Mouse (Mus musculus) layer of hippocampus, postnatal 10 days (tissue): Measurements from ENCODE around the gene Pikfyve. TPM values are rescaled to one million over a fixed set of nuclear protein-coding genes. Genes with fewer than 3 reads are reported as not detected.
"Not testable (repeated sequence)": the region's sequence is repeated elsewhere in the genome, so short reads cannot be mapped to it uniquely, and the experiment has no call there.

Source experiments
- DNase-seq, 2 experiments: peaks; one replicate each; pipeline ENCODE4 v3.0.0; 2021; ENCODE audit warnings: low spot score in 2 of 2
- total RNA-seq, 2 experiments: library from RNA; stranded (reverse); gene quantifications; 2 replicates each; pipeline ENCODE4 v1.2.3; 2021

Pikfyve gene
- total RNA-seq, 2 experiments from 2014 or later = 37.3 to 37.9 TPM

DNA sequence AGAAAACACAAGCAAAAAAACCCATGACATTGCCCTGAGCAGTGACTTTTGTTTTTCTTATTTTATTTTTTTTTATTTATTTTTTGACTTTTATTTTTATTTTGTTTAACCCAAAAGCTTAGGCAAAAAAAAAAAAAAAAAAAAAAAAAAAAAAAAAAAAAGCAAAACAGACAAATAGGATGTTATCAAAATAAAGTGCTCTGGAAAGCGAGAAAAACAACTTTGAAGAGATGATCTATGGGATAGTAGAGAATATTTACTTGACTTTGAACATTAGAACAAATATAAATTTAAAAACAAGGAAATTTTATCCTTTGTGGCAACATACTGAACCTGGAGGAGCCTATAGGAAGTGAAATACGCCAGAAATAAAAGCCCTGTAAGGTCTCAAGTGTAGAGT lies 2.5 kb upstream of the Pikfyve start:
- no peak for DNase-seq

DNA sequence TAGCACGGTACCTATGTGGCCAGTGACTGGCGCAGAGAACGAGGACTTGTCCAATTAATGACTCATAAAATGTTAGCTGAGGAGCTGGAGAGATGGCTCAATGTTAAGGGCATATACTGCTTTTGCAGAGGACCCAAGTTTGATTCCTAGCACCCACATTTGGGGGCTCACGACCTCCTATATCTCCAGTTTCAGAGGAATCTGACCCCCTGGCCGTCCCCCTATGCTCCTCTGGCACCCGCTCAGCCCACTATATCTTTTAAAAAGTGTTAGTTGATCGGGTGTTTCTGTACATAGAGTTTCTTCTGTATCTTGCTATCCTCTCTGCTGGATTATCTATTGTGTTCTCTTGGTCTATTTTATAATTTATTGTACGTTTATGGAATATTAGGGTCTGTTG lies 1.5 kb upstream of the Pikfyve start:
- no peak for DNase-seq

DNA sequence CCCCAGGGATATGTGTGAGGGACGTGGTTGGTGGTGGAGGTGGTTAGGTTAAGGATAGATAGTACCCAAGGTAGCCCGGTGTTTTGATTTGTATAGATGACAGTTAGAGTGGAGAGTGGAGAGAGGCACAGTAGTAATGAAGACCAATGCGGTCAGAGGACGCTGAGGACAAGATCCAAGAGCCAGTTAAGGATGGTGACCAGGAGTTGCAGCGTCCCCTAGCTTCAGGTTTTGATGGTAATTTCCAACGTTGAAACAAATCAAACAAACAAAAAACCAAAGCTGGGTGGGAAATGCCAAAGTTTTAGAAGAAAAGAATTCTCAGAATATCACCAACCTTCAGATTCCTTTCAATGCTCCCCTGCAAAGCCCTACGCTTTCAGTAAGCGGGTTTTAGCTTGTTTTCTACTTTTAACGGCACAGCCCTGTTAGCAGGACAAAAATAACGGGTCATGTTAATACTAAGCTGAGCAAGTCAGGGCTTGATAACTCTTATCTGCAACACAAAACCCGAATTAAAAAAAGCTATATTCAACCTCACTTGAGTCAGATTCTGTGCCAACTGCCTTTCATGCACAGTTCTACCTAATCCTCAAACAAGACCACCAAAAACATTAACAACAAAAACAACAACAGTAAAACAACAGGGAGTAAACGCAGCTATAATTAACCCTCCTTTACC lies 818 bp upstream of the Pikfyve start:
- peak in 1 of 2 experiments; percentile 22 for DNase-seq

DNA sequence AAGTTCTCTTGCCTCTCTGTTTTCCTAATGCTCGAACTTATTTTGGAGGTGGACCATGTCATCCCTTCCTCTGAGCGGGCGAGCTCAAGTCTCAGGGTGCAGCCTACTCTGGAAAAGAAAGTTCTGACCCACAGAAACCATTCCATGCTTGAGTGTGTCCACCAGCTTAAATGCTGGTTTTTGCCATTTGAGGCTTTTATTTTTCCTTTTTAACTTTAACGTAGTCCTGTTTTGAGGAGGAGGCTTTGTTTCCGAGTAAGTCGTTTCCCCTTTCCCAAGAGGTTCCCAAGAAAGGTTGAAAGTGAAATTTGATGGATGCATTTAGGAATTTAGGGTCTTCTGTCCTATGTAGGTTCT lies 569 bp downstream of the Pikfyve start:
- no peak for DNase-seq

DNA sequence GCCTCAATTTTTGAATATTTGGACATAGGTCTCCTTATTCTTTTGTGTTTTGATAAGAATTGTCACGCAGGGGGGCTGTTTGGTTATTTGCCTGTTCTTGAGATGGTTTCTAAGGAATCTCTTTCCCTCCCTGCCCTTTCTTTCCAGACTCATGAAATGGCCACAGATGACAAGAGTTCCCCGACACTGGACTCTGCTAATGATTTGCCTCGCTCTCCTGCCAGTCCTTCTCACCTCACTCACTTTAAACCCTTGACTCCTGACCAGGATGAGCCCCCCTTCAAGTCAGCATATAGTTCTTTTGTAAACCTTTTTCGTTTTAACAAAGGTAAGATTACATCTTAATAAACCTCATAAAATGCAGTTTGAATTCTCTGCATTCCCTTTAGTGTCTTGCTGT lies 3.7 kb downstream of the Pikfyve start:
- DNase-seq = no peak

DNA sequence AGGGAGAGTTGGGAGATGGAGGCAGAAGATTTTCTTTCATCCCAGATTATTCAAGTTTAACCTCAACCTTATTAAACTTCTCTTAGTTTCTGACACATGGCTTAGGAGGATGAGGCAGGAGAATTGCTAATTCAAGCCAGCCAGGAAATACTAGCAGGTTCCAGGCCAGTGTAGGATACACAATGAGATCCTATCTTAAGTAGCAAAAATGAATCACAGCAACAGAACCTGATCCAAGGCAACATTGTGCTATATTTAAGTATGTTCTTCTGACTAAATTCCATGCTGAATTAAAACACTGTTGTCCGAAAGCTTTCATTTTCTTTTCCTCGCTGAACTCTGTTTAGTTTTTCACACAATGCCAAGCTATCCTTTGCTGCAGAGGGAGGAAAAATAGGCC lies 6.7 kb downstream of the Pikfyve start:
- DNase-seq = no peak

DNA sequence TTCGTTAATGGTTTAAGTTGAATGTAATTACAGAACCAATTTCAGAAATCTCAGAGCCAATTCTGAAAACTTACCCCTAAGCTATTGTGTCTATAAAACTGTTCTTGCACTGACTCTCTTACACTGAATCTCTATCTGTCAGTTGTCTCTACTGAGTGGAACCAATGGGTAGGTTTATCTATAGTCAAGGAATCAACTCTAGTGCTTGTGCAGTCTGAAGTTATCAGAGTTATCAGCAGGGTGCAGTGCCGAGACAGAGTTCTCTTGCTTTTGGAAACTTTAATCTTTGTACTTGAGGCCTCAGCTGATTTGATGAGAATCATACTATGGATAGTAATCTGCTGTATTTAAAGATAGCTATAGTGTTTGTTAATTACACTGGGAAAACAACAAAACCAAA lies 11.9 kb downstream of the Pikfyve start:
- DNase-seq = no peak

DNA sequence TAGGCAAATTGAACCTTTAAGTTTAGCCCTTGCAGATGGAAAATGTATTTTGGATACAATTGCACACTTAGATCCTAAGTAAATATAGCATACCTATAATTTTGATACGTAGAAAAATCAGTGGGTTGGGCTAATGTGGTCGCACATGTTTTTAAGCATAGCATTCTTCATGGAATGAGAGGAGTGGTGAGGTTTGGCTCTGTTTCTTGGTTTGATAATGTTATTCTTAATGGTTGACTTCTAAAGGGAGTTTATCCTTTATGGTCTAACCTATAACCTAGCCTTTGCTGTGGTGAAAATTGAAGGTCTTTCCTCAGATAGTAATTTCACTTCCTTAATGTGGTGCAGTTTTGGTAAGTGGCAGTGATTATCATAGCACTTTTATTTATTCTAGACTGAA lies 12.4 kb downstream of the Pikfyve start:
- no peak for DNase-seq

DNA sequence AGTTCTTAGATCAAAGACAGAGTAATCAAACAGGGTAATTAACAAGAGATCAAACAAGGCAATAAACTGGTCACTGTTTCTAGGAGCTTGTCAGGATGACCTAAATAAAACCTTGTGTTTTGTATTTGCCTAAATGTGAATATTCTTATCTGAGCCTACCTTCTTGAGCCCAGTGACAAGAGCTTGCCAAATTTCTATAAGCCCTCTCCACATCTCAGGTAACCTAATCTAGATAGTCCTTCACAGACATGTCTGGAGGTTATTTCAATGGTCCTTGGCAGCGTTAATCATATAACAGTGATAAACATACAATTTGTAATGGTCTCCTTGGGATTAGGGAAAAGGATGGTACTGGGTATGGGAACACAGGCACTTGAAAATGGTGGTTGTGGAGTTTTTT lies 17.8 kb downstream of the Pikfyve start:
- no peak for DNase-seq

DNA sequence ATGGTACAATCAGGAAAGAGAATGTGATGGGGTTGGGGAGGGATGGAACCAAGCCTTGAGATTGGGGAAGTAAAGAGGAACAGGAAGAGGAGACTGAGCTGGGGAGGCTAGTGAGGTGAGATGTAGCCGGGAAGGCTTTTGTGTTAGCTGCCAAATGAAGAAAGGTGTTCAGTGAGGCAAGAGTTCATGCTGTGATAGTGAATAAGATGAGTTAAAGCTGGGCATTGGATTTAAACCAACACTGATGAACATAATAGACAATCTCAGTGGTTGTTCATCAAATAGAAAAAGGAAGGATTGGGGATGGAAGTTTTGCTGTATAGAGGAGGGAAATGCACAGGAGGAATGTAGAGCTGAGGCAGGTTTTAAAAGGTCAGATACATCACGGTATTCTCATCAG lies 26.7 kb downstream of the Pikfyve start:
- no peak for DNase-seq

DNA sequence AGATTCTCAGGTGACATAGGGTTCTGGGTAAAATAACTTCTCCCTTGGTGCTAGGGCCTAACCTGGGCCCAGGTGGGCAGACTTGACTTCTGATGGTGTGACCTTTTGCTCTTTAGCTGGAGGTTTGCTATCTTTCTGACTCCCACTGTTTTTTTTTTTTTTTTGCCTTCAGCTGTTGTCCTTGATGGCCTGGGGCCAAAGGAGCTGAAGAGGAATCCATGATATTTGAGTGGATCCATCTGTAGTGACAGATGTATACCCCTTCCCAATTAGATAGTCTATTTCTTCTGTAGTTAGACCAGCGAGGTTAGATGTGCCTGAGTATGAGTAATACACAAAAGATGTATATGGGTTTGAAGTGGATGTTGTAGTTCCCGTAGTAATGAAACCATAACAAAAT lies 31.1 kb downstream of the Pikfyve start:
- DNase-seq = no peak

DNA sequence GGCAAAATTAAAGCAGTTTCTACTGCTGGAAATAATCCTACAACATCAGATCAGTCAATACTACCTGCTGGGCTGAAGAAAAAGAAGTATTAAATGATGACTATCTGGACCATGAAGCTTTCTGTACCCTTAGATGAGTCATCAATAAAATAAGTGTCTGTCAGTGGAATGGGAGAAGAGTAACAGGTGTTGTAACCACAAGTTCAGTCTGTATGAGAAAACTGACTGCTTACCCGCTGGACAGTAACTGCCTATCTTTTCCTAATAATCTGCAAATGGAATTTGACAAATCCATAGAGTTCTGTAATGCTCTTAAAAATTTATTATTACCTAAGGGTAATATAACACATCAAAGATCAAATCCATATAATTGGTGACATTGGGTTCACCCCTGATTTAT lies 31.5 kb downstream of the Pikfyve start:
- DNase-seq = no peak

DNA sequence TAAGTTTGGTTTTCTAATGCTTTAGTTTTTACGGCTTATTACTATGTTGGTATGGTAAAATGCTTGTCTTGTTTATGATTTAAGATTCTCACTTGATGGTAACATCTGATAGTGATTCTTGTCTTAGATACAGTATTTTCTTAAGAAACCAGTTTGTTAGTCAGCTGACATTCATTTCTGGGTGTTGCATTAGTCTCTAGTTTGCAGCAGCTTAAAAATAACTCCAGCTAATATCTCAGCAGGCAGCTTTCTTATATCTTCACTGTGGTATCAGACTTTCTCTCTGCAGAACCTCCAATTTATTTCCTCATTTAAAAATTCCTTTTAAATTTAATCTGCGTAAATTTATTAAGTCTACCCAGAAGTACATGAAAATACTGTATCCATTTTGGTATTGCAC lies 37.2 kb downstream of the Pikfyve start:
- no peak for DNase-seq

DNA sequence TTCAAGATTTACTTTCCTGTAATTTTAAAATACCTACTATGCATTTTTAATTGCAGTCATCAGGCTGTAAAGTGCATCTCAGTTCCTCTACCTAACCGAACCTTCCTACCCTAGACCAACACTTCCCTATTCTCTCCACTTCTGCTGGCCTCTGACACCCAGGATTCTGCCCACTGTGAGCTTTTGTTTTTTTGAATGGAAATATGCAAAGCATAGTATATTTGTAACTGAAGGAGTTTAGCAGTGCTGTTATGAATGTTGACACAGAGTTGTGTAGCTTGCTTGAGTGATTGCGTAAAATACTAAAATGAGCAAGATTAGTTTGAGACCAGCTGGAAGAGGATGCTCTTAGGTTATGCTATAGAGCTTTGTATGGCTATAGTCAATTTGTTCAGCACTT lies 41.2 kb downstream of the Pikfyve start:
- no peak for DNase-seq

DNA sequence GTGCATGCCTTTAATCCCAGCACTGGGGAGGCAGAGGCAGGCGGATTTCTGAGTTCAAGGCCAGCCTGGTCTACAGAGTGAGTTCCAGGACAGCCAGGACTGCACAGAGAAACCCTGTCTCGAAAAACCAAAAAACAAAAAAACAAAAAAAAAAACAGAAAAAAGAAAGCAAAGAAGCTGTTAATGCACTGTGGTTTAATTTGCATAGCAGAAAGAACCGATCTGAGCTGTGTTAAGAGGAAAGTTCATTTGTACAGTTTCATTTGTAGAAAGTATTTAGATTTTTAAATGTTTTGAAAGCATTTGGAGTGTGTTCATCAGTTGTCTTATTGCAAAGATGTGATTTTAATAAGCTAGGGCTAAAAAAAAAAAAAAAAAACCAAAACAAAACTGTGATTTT lies 43.3 kb downstream of the Pikfyve start:
- not testable (repeated sequence) for DNase-seq

DNA sequence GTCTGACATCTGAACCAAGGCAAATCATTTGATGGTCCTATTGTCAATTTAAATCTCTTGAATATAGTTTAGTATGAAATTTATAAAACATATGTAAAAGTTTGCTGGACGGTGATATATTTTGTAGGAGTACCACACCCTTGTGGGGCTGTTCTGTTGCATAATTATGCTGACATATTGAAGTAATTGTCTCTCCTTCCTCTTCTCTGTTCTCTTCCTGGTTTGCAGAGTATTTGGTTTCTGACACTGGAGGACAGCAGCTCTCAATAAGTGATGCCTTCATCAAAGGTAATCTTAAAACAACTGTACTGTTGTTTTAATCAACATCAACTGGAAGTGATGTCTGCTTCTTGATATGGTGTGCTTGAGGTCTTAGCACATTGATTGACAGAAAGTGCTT lies 44.1 kb downstream of the Pikfyve start:
- DNase-seq = no peak

DNA sequence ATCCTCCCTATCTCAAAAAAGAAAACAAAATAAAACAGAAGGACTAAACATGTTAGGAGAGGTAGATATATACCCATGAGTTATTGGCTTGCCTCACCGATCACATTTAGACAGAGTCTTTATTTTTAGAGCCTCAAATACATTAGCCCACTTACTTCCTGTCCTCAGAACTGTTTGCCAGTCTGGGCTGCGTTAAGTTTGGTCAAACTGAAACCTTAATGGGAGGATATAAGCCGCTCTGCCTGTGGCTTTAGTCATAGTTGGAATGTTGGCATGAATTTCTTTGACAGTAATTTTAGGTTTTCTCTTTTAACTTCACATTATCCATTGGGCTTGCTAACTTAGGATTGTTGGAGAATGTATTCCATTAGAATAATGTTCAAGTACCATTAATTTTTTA lies 51.2 kb downstream of the Pikfyve start:
- no peak for DNase-seq

DNA sequence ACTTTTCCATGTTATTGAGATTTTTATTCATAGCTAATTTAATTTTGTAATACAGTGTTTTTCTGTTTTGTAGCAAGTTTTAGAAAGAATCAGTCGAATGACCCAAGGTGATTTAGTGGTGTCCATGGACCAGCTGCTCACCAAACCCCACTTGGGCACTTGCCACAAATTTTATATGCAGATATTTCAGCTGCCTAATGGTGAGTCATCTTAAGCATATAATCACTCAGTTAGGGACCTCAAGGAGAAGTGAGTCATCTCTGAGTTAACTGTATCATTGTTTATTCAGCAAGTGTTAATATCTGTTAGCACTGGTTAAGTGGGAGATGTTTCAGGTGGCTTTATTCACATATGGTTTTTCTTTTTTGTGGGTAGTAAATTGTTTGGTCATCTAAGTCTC lies 59.2 kb downstream of the Pikfyve start:
- DNase-seq = no peak

DNA sequence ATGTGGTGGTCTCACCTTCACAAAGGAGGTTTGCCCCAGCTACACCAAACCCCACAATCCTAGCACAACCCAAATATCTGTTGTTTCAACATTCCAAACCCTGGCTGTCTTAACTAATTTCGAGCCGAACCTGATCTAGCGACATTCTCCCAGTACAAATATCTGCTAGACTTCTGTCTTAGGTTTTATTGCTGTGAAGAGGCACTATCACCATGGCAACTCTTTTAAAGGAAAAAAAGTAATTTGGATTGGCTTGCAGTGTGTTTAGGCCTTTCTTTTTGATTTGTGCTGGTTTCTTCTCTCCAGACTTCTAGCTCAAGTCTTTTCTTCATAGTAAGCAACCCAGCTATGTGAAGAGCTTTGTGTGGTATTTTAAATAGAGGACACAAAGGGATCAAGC lies 94.0 kb downstream of the Pikfyve start:
- DNase-seq = no peak

DNA sequence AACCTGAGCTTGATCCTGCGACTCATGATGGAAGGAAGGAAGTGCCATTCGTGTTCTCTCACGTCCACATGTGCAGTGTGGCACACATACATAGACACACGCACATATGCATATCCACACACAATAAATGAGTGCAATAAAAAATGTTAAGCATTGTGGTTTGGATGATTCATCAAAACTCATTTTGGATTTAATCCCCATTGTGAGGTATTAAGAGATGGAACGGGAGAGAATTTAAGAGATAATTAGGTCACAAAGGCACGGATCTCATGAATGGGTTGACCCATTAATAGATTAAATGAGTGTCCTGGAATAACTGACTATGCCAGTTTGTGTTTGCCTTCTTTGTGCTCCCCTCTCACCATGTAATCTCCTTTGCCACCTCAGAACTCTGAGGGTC lies 95.3 kb downstream of the Pikfyve start, which contains the start of gene Pth2r:
TSS of gene Pth2r (plus strand) at position 301 of the 400 bp plus-strand sequence.
- no peak for DNase-seq

DNA sequence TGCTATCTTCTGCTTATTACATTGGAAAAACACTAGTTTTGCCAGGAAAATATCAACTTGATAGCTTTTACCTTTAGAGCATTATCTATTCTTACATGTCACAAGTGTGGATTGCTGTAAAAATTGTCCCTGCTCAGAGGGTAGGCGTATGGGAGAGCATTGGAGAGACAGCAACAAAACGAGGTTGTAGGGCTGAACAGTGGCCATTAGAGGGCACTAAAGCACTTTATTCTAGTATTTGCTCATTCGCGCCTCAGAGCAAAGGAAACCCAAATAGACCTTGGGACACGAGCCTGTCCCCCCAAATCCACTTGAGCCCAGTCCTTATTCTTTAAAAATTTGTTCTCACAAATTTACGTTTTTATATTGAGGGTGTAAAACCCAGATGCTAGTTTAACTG lies 96.3 kb downstream of the Pikfyve start:
- peak; percentile 56 to 70 for DNase-seq

DNA sequence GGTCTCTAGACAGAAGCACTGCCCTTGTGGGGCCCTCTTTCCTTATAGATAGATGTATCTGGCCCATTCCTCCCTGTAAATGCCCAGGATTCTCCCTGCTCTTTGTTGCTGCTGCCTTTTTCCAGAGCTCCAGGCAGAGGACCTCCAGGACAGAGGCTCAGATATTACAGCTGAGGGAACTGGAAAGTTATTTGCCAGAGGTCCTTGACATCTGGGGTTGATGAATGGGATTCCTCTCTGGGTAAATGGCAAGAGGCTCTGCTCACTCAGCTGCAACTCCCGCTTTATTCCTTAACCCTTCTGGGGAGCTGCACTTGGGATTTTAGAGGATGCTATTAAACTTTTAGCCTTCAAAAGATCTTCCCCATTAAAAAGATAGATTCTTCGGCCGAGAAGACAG lies 122.0 kb downstream of the Pikfyve start:
- DNase-seq = no peak

DNA sequence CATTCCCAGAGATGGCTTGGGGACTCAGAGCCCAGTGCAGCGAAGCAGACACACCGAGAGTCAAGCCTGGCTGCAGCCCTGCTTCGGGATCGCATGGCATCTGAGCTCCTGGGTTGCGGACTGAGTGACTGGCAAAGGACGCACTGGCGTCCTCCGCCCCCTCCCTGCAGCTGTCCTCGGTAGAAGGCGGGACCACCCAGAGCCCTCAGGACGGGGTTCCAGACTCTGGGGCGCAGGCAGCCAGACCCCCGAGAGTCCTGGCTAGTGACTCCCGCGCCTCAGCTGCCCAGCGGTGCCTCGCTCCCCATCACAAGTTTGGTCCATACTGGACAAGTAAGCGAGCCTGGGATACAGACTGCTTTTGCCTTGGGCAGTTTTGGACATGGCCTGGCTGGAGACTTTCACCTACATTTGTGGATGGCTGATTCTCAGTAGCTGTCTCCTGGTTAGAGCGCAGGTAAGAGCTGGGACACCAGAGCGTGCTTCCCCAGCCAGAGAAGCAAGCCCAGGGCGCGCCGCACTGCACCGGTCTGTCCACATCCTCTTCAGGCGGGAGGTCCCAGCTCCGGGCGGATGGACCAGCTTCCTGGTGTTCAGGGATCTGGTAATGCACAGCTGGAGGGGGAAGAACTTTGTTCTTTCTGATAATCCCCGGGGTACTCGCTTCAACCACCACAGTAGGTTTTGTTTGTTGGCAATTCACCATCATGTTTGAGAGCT lies 124.9 kb downstream of the Pikfyve start:
- DNase-seq = peak in 1 of 2 experiments; percentile 25
